Mouse (Mus musculus): ENCODE results near the gene Trappc3. TPM values are rescaled to one million over a fixed set of nuclear protein-coding genes. Genes with fewer than 3 reads are reported as not detected.
A peak's percentile ranks its signal among the peaks of the same experiment; 100 is the strongest.

Trappc3 gene
- total and polyA plus RNA-seq, 3 experiments = 71.0 to 72.0 TPM; not detected in 1

DNA sequence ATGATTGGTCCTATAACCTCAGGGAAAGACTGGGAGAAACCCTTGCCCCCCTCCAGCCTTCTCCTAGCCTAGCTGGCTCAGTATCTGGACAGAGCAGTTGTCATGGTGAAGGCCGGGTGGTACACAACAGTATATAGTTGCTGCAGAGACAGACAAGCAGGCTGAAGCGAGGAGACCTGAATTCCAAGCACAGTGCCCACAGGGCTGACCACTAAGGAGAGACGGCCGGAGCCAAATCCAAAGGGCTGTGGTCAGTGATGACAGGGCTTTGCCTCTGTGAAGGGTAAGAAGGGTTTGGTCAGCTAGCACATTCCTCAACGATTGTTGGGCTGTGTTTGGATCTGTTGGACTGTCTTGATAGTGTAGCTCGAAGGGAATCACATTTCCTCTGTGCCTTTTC lies 859 bp upstream of the Trappc3 start:
- peak; percentile 47 for DNase-seq (ENCODE audit: low read depth, low spot score)
- Histone ChIP-seq H3K79me2 (ENCODE audit: control insufficient read depth, insufficient read depth, low read length, poor library complexity) (peaks cover 7% of the 10 kb centered on the region), H3K9ac (ENCODE audit: control insufficient read depth, low read depth, low read length, poor library complexity, severe bottlenecking) (peak overlapping the region; percentile 63), H3K4me3 (ENCODE audit: control insufficient read depth in 1 of 2, insufficient read depth in 1 of 2, low read depth in 2 of 2, low read length in 2 of 2) (peak overlapping the region; percentile 59 to 64), H3K36me3 (ENCODE audit: control insufficient read depth in 1 of 2, insufficient read depth in 2 of 2, low read length in 2 of 2) (peaks cover 0 to 11% of the 10 kb centered on the region in 2 experiments; a peak in 2 of 4 replicates), H3K9me3 (replicated peaks; ENCODE audit: insufficient read depth, low read length) (no peaks in the 10 kb centered on the region), H3K4me1 (ENCODE audit: control insufficient read depth in 1 of 2, insufficient read depth in 2 of 2, low read length in 2 of 2) (peaks cover 2 to 21% of the 10 kb centered on the region in 2 experiments; a peak in 3 of 4 replicates), H3K27ac (ENCODE audit: control insufficient read depth, low read depth, low read length) (peak overlapping the region; percentile 2), H3K27me3 (ENCODE audit: control insufficient read depth in 1 of 2, insufficient read depth in 2 of 2, low read length in 2 of 2) (no peaks in the 10 kb centered on the region)
- no peak for TF ChIP-seq NELFE (IDR thresholded peaks at IDR 0.05; ENCODE audit: low read depth, low read length)
- TF ChIP-seq CTCF (IDR thresholded peaks at IDR 0.05 in 2 of 3, conservative IDR thresholded peaks at IDR 0.05 in 1 of 3; ENCODE audit: control insufficient read depth in 1 of 3, insufficient read depth in 1 of 3, low read depth in 2 of 3, low read length in 3 of 3, poor library complexity in 1 of 3, severe bottlenecking in 1 of 3) = no peak
- TF ChIP-seq ETS1 (IDR thresholded peaks at IDR 0.05; ENCODE audit: low read depth, low read length) = no peak
- TF ChIP-seq RCOR1 (IDR thresholded peaks at IDR 0.05; ENCODE audit: low read depth, low read length) = no peak
- no peak for TF ChIP-seq USF1 (IDR thresholded peaks at IDR 0.05; ENCODE audit: low read depth, low read length)
- no peak for TF ChIP-seq TCF12 (IDR thresholded peaks at IDR 0.05; ENCODE audit: low read depth, low read length)
- no peak for TF ChIP-seq ZNF384 (IDR thresholded peaks at IDR 0.05; ENCODE audit: low read depth, low read length)
- no peak for TF ChIP-seq TAL1 (IDR thresholded peaks at IDR 0.05; ENCODE audit: low read length)
- TF ChIP-seq UBTF (IDR thresholded peaks at IDR 0.05; ENCODE audit: borderline replicate concordance, insufficient read depth, low read depth, low read length) = no peak
- no peak for TF ChIP-seq NRF1 (IDR thresholded peaks at IDR 0.05; ENCODE audit: insufficient read depth, low read depth, low read length, poor library complexity, severe bottlenecking)
- TF ChIP-seq ZC3H11A (IDR thresholded peaks at IDR 0.05; ENCODE audit: low read depth, low read length) = no peak
- no peak; the same call in 1 of the 2 replicates for TF ChIP-seq SMC3 (IDR thresholded peaks at IDR 0.05; ENCODE audit: low read depth, low read length)
- TF ChIP-seq ZKSCAN1 (IDR thresholded peaks at IDR 0.05; ENCODE audit: low read depth, low read length) = no peak

DNA sequence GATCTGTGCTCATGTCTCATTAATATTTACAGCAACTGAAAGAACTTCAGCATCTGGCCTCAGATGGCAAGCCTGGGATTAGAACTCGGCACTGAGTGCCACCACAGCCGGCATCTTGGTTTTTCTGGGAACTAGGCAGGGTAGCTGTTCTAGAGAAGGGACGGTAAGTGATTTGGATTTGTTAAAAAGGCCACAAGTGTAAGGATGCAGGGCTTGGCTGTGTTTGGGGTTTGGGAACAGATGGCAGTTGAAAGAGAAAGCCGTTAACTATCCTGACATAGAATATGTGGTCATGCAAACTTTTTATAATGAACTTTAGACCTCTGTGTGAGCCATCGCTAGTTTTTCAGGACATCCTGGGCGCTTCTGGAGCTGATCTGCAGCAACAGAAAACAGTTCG lies 450 bp upstream of the Trappc3 start:
- DNase-seq (ENCODE audit: low read depth, low spot score) = no peak
- H3K9me3 ChIP-seq (replicated peaks; ENCODE audit: insufficient read depth, low read length) = no peaks in the 10 kb centered on the region
- H3K36me3 ChIP-seq (ENCODE audit: control insufficient read depth in 1 of 2, insufficient read depth in 2 of 2, low read length in 2 of 2) = peaks cover 0 to 11% of the 10 kb centered on the region in 2 experiments; a peak in 2 of 4 replicates
- peak overlapping the region; percentile 2 for H3K27ac ChIP-seq (ENCODE audit: control insufficient read depth, low read depth, low read length)
- peaks cover 7% of the 10 kb centered on the region for H3K79me2 ChIP-seq (ENCODE audit: control insufficient read depth, insufficient read depth, low read length, poor library complexity)
- H3K9ac ChIP-seq (ENCODE audit: control insufficient read depth, low read depth, low read length, poor library complexity, severe bottlenecking) = peak overlapping the region; percentile 63
- TF ChIP-seq ZKSCAN1 (IDR thresholded peaks at IDR 0.05; ENCODE audit: low read depth, low read length) = no peak
- no peak for TF ChIP-seq CHD1 (IDR thresholded peaks at IDR 0.05; ENCODE audit: low read depth, low read length)
- no peak for TF ChIP-seq MAFK (IDR thresholded peaks at IDR 0.05; ENCODE audit: borderline replicate concordance, low read depth, low read length)
- no peak for TF ChIP-seq MAZ (IDR thresholded peaks at IDR 0.05; ENCODE audit: low read depth, low read length)
- TF ChIP-seq NRF1 (IDR thresholded peaks at IDR 0.05; ENCODE audit: insufficient read depth, low read depth, low read length, poor library complexity, severe bottlenecking) = no peak
- TF ChIP-seq USF2 (IDR thresholded peaks at IDR 0.05; ENCODE audit: borderline replicate concordance in 1 of 2, insufficient read depth in 1 of 2, low read depth in 1 of 2, low read length in 2 of 2) = no peak
- no peak for TF ChIP-seq ZNF384 (IDR thresholded peaks at IDR 0.05; ENCODE audit: low read depth, low read length)
- no peak for TF ChIP-seq MAX (IDR thresholded peaks at IDR 0.05; ENCODE audit: low read length)
- no peak for TF ChIP-seq USF1 (IDR thresholded peaks at IDR 0.05; ENCODE audit: low read depth, low read length)
- no peak for TF ChIP-seq ELF1 (IDR thresholded peaks at IDR 0.05; ENCODE audit: low read depth, low read length)
- H3K4me3 ChIP-seq (ENCODE audit: control insufficient read depth in 1 of 2, insufficient read depth in 1 of 2, low read depth in 2 of 2, low read length in 2 of 2) = peak overlapping the region; percentile 59 to 64
- H3K27me3 ChIP-seq (ENCODE audit: control insufficient read depth in 1 of 2, insufficient read depth in 2 of 2, low read length in 2 of 2) = no peaks in the 10 kb centered on the region
- H3K4me1 ChIP-seq (ENCODE audit: control insufficient read depth in 1 of 2, insufficient read depth in 2 of 2, low read length in 2 of 2) = peaks cover 2 to 21% of the 10 kb centered on the region in 2 experiments; a peak in 3 of 4 replicates
